Mouse (Mus musculus) ovary, postnatal 14 days (tissue): ENCODE measurements around the gene Metrnl.
A peak's percentile ranks its signal among the peaks of the same experiment; 100 is the strongest.

Experiments used
- DNase-seq: peaks from one replicate; pipeline ENCODE4 v3.0.0; 2022; ENCODE audit warnings: low spot score

The Metrnl gene

GRCm38 (mm10) chr11:121685491-121686001 lies 15.8 kb upstream of the Metrnl start:
- DNase-seq: no peak

GRCm38 (mm10) chr11:121686091-121686490 lies 15.3 kb upstream of the Metrnl start:
- DNase-seq: no peak

DNA sequence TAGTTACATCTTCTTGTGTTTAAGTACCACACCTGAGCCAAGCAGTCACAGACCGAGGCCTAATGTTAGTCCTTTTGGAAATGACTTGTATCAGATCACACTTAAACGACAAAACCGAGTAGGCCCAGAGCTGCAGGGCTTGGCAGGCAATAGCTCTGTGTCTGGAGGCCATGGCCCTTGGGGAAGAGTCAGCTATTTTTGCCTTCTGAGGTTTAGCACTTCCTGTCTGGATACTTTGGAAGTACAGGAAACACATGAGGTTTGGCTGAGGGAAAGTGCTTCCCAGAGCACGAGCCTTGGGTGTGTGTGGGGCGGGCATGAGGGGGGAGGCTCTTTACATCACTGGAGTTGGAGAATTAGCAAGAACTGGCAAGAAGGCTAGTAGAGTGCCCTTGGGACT lies 14.7 kb upstream of the Metrnl start:
- no peak for DNase-seq

DNA sequence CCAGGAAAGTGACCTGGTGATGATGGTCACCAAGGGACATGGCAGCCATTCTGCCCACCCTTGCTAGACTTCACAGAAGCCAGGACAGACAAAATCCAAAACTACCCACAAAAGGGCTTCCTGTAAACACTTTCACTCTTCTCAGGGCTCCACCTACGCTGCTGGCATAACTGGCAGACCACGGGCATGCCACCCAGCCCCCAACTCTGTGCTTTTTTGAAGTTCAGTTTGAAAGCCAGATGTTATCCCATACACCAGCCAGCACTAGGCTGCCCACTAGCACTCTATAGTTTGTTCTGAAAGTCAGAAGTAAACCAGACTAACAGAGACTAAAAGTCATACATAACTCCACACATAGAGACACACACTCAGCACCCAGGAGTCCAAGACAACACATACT lies 13.3 kb upstream of the Metrnl start:
- DNase-seq: no peak

GRCm38 (mm10) chr11:121695304-121696064 lies 5.9 kb upstream of the Metrnl start:
- no peak for DNase-seq

GRCm38 (mm10) chr11:121697271-121697670 lies 4.1 kb upstream of the Metrnl start:
- DNase-seq: no peak

DNA sequence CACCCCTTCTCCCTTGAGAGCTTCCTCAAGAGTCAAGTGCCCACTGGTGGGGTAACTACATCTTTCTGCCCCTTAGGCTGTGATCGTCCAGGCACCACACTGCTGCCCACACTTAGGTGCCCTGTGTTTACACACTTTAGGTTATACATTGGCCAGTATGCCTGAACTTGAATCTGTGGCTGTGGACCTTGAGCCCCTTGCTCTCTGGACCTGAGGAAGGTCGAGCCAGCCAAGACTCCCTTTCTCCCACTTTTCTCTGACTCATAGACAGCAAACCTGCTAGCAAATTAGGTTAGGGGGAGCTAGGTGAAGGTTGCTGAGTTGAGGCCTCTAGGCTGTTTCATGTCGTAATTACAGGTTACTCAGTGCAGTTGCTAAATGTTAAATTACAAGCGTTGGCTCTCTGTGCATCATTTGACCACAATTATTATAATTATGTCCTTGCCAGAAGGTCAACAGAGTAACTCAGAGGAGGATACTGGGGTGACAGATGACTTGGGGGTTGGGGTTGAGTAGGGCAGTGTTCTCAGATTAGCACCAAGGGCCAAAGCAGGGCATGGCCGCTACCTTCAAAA lies 2.9 kb upstream of the Metrnl start:
- no peak for DNase-seq

- DNase-seq: peak; percentile 91
Measured at GRCm38 (mm10) chr11:121702111-121702894, 959 bp downstream of the Metrnl start.

DNA sequence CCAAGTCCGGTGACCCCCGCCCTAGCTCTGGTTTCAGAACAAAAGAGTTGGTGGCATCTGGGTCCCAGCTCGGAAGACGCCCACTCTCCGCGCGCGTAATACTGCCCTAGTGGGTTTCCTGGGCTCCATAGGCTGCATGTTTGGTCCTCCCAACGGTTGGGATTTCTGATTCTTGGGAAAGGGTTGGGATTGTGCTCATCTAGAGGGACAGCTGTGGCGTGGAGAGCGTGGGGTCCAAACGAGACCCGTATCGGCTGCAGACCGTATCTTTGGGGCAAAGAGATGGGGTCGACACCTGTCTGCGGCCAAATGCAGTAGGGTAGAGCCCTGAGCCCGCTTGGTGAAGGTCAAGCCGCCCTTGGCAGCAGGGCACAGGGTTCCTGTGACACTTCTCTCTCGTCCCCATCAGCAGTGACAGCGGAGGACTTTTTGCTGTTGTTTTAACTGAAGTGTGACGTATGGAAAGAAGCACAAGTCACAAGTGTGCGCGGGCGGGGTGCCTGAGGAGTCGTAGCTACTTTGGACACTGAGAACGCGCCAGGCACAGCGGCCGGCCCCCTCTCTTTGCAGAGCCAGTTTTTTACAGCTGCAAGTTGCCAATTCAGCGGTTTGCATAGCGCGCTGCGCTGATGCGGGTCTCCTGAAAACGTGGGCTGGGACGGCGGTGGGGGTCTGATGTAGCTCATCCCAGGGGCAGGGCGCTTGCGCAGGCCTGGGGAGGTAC lies 1.7 kb downstream of the Metrnl start:
- DNase-seq: no peak

DNA sequence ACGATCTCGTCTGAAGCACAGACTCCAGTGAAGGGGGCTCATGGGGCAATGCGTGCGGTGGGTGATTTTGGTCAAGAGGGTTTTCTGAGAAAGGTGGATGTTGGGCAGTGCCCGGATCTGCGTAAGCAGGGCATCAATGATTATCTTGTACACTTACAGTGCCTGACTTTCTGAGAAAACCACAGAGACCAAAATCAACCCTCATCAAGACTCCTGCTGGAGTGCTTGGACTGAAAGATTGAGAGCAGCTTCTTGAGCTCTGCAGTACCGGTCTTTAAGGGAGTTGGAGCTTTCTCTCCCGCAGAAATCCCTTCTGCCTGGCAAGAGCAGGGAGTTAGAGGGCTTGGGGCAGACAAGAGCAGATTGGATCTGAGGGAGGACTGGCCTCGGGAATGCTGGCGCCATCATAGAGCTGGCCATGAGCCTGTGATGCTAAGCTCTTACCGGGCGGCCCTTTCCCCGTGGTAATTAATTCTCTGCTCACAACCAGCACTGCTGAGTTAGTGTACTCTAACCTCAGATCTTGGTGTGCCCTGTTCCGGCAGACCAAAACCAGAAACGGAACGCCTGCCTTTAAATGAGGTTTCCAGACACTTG lies 2.4 kb downstream of the Metrnl start:
- no peak for DNase-seq

DNA sequence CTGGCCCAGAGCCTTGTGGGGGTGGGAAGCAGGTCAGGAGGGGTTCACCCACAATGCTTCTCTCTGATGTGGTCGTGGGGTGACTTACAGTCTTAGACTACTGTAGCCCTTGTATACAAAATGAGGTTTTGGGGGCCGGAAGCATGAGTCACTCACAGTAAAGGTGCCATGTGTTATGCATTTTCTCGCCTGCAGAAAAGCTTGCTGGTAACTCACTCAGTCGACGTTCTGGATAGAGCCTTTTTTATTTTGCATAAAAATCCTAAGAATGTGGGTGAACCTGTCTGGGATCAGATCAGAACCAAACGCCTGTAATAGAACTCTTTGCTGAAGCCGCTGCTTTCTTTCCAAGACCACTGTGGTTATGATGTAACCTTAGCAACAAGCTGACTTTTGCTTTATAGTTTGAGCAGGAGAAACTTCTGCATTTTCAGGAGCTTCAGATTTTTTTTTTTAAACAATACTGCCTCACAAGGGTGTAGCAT lies 5.2 kb downstream of the Metrnl start:
- DNase-seq: no peak

GRCm38 (mm10) chr11:121709278-121709677 lies 7.9 kb downstream of the Metrnl start:
- no peak for DNase-seq

- no peak for DNase-seq
Measured at GRCm38 (mm10) chr11:121710245-121710644, 8.9 kb downstream of the Metrnl start.

- no peak for DNase-seq
Measured at GRCm38 (mm10) chr11:121712987-121713386, 11.6 kb downstream of the Metrnl start.

DNA sequence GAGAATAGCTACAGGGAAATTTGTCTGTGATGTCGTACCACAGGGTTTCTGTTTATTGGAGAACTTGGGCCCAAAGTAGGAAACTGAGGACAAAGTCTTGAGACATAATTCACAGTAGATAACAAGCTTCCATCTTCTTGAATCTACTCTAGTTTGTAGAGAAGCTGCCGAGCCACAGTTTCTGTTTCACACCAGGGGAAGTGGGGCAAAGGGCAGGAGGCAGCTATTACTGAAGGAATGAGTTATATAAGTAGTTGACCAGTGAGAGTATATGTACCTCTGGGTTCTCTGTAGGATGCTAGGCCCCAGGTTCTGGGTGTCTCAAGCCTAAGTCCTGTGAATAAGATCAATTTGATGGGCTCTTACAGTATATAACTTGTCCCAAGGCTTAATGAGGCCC lies 12.2 kb downstream of the Metrnl start:
- DNase-seq: no peak

DNA sequence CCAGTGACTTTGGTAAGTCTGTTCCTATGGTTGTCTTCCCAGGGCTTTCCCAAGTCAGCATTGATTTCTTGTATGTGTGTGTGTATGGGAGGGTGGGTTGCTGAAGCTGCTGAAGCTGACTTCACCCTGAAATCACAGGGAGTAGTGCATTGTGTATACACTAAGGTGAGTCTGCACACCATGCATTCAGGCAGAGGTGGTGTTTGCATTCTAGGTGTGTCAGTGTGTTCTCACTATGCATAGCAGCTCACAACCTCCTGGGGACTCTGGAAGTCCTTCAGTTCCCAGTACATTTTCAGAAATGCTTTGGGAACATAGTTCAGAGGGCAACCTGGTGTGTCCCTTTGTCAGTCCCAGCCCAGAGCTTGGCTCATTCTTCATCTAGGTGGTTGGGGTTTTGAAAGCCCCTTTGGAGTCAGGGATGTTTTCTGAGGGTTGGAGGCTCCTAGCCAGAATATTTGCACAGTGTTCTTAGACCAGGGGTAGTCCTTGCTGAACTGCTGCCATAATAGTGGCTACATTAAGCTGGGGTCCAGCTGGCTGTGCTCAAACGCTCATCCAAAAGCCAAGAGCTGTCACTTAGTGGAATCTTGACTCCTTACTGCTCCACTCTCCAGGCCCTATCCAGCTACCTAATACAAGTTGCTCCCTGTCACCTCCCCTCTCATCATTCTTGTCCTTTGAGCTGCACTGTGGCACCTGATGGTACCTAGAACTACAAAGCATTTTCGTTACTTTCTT lies 13.6 kb downstream of the Metrnl start:
- DNase-seq: no peak

- no peak for DNase-seq
Measured at GRCm38 (mm10) chr11:121717724-121718123, 16.4 kb downstream of the Metrnl start.

- no peak for DNase-seq
Measured at GRCm38 (mm10) chr11:121720752-121721151, 19.4 kb downstream of the Metrnl start.

GRCm38 (mm10) chr11:121722434-121722833 lies 21.1 kb downstream of the Metrnl start:
- no peak for DNase-seq

DNA sequence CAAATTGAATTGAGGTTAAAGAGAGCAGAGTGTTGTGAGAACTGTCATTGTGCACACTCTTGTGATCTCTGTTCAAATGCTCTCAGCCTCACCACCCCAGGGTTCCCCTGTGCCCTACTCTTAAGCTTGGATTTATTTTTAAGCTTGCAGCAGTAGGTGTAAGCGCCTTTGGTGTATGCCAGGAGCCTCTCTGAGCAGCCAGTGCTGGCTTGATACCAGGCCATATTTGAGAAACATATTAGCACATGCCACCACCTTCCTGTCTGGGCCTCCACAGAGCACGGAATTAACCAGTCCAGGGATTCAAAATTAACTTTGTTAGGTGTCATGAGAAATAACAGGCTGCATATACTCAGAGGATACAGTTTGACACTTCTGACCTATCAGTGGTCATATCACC lies 25.3 kb downstream of the Metrnl start:
- DNase-seq: no peak

DNA sequence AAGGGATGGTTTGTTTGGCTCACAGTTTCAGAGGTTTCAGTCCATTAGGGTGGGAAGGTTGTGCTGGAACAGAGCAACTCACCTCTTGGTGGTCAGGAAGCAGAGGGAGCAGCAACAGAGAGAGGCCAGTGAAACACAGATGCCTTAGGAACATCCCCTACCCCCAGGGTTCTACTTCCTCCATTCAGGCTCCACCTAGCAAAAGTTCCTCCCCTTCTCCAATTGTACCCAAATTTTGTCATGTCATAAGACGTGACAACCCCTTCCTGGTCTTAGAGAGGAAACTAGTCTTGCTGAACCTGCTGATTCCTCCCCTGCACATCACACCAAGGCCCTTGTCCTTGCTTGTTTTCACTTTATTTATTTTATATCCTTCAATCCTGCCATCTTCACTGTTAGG lies 32.8 kb downstream of the Metrnl start:
- DNase-seq: no peak
